Mouse (Mus musculus): ENCODE measurements at regions not wholly inside any gene's neighbourhood (a gene's known extent, or its start where the extent isn't known, plus 50 kb on each side); places are given as distances from the start of the nearest gene placed in this dataset.

- Histone ChIP-seq H3K36me3 (ENCODE audit: control insufficient read depth, insufficient read depth, low read length) (no peaks in the 10 kb centered on the region), H3K4me3 (ENCODE audit: control insufficient read depth in 1 of 2, insufficient read depth in 1 of 2, low read depth in 1 of 2, low read length in 2 of 2) (no peak overlapping the region), H3K9me3 (ENCODE audit: control insufficient read depth, low read length) (no peaks in the 10 kb centered on the region), H3K4me2 (ENCODE audit: low read length) (no peak overlapping the region), H3K27ac (replicated peaks in 1 of 2; ENCODE audit: control insufficient read depth in 1 of 2, insufficient read depth in 1 of 2, low read depth in 2 of 2, low read length in 2 of 2) (no peak overlapping the region), H3K4me1 (ENCODE audit: control insufficient read depth in 2 of 2, insufficient read depth in 2 of 2, low read length in 2 of 2) (peaks cover 12 to 14% of the 10 kb centered on the region in 2 experiments), H3K9ac (ENCODE audit: low read length) (no peak overlapping the region), H3K27me3 (ENCODE audit: control insufficient read depth, insufficient read depth, low read length) (peaks cover 2% of the 10 kb centered on the region)
- WGBS = 86% methylated on average over 2 of the region's 2 CpGs
- ATAC-seq (ENCODE audit: insufficient number of reproducible peaks, insufficient read depth, low FRiP score, low read depth) = no peak
Observed at GRCm38 (mm10) chrX:11732371-11732770, 404.7 kb downstream of the H2al1j start.

GRCm38 (mm10) chrX:11734505-11735435, 407.1 kb downstream of the H2al1j start:
- H3K27me3 ChIP-seq (ENCODE audit: control insufficient read depth, insufficient read depth, low read length) = peaks cover 3% of the 10 kb centered on the region

GRCm38 (mm10) chrX:11735516-11736170, 408.0 kb downstream of the H2al1j start:
- ATAC-seq (ENCODE audit: insufficient number of reproducible peaks, insufficient read depth, low FRiP score, low read depth) = no peak

More at GRCm38 (mm10) chrX:11734505-11735435, 407.1 kb downstream of the H2al1j start:
- Histone ChIP-seq H3K4me2 (ENCODE audit: low read length) (no peak overlapping the region), H3K9me3 (ENCODE audit: control insufficient read depth, low read length) (no peaks in the 10 kb centered on the region), H3K9ac (ENCODE audit: low read length) (0 out of 2 replicates have a peak overlapping the region, but pooled peaks have one; percentile 11), H3K27ac (replicated peaks in 1 of 2; ENCODE audit: control insufficient read depth in 1 of 2, insufficient read depth in 1 of 2, low read depth in 2 of 2, low read length in 2 of 2) (peak overlapping the region; percentile 34 to 35; a peak in 3 of 4 replicates), H3K36me3 (ENCODE audit: control insufficient read depth, insufficient read depth, low read length) (no peaks in the 10 kb centered on the region), H3K4me3 (ENCODE audit: control insufficient read depth in 1 of 2, insufficient read depth in 1 of 2, low read depth in 1 of 2, low read length in 2 of 2) (no peak overlapping the region), H3K4me1 (ENCODE audit: control insufficient read depth in 2 of 2, insufficient read depth in 2 of 2, low read length in 2 of 2) (peaks cover 9 to 16% of the 10 kb centered on the region in 2 experiments)
- ATAC-seq (ENCODE audit: insufficient number of reproducible peaks, insufficient read depth, low FRiP score, low read depth) = peak; percentile 58
- 40% methylated on average over 27 of the region's 27 CpGs for WGBS

GRCm38 (mm10) chrX:11736481-11736880, 408.9 kb downstream of the H2al1j start:
- 52% methylated on average over 3 of the region's 3 CpGs for WGBS
- ATAC-seq (ENCODE audit: insufficient number of reproducible peaks, insufficient read depth, low FRiP score, low read depth) = no peak
- H3K4me1 ChIP-seq (ENCODE audit: control insufficient read depth in 2 of 2, insufficient read depth in 2 of 2, low read length in 2 of 2) = peaks cover 9 to 16% of the 10 kb centered on the region in 2 experiments

More at GRCm38 (mm10) chrX:11735516-11736170, 408.0 kb downstream of the H2al1j start:
- Histone ChIP-seq H3K4me2 (ENCODE audit: low read length) (no peak overlapping the region), H3K9ac (ENCODE audit: low read length) (no peak overlapping the region), H3K36me3 (ENCODE audit: control insufficient read depth, insufficient read depth, low read length) (no peaks in the 10 kb centered on the region), H3K4me1 (ENCODE audit: control insufficient read depth in 2 of 2, insufficient read depth in 2 of 2, low read length in 2 of 2) (peaks cover 9 to 16% of the 10 kb centered on the region in 2 experiments), H3K27ac (replicated peaks in 1 of 2; ENCODE audit: control insufficient read depth in 1 of 2, insufficient read depth in 1 of 2, low read depth in 2 of 2, low read length in 2 of 2) (peak overlapping the region; percentile 34 to 58; a peak in 2 of 4 replicates), H3K27me3 (ENCODE audit: control insufficient read depth, insufficient read depth, low read length) (peaks cover 3% of the 10 kb centered on the region), H3K4me3 (ENCODE audit: control insufficient read depth in 1 of 2, insufficient read depth in 1 of 2, low read depth in 1 of 2, low read length in 2 of 2) (no peak overlapping the region), H3K9me3 (ENCODE audit: control insufficient read depth, low read length) (no peaks in the 10 kb centered on the region)
- 30% methylated on average over 17 of the region's 17 CpGs for WGBS

GRCm38 (mm10) chrX:11739565-11739964, 411.9 kb downstream of the H2al1j start:
- WGBS = 29% methylated on average over 7 of the region's 7 CpGs
- Histone ChIP-seq H3K36me3 (ENCODE audit: control insufficient read depth, insufficient read depth, low read length) (no peaks in the 10 kb centered on the region), H3K4me2 (ENCODE audit: low read length) (no peak overlapping the region), H3K9me3 (ENCODE audit: control insufficient read depth, low read length) (no peaks in the 10 kb centered on the region), H3K27ac (replicated peaks in 1 of 2; ENCODE audit: control insufficient read depth in 1 of 2, insufficient read depth in 1 of 2, low read depth in 2 of 2, low read length in 2 of 2) (peak overlapping the region in 1 of 2 experiments; percentile 8; a peak in 1 of 4 replicates), H3K4me3 (ENCODE audit: control insufficient read depth in 1 of 2, insufficient read depth in 1 of 2, low read depth in 1 of 2, low read length in 2 of 2) (no peak overlapping the region), H3K27me3 (ENCODE audit: control insufficient read depth, insufficient read depth, low read length) (peaks cover 3% of the 10 kb centered on the region; the same call in 1 of the 2 replicates), H3K4me1 (ENCODE audit: control insufficient read depth in 2 of 2, insufficient read depth in 2 of 2, low read length in 2 of 2) (peaks cover 8 to 13% of the 10 kb centered on the region in 2 experiments; a peak in 3 of 4 replicates), H3K9ac (ENCODE audit: low read length) (no peak overlapping the region)
- ATAC-seq (ENCODE audit: insufficient number of reproducible peaks, insufficient read depth, low FRiP score, low read depth) = peak; percentile 50; the same call in 1 of the 2 replicates

More at GRCm38 (mm10) chrX:11736481-11736880, 408.9 kb downstream of the H2al1j start:
- Histone ChIP-seq H3K4me2 (ENCODE audit: low read length) (no peak overlapping the region), H3K27ac (replicated peaks in 1 of 2; ENCODE audit: control insufficient read depth in 1 of 2, insufficient read depth in 1 of 2, low read depth in 2 of 2, low read length in 2 of 2) (no peak overlapping the region), H3K9me3 (ENCODE audit: control insufficient read depth, low read length) (no peaks in the 10 kb centered on the region), H3K36me3 (ENCODE audit: control insufficient read depth, insufficient read depth, low read length) (no peaks in the 10 kb centered on the region), H3K27me3 (ENCODE audit: control insufficient read depth, insufficient read depth, low read length) (peaks cover 3% of the 10 kb centered on the region), H3K9ac (ENCODE audit: low read length) (no peak overlapping the region), H3K4me3 (ENCODE audit: control insufficient read depth in 1 of 2, insufficient read depth in 1 of 2, low read depth in 1 of 2, low read length in 2 of 2) (no peak overlapping the region)

GRCm38 (mm10) chrX:11745911-11746310, 414.2 kb downstream of the Bcor start:
- peaks cover 4 to 9% of the 10 kb centered on the region in 2 experiments; a peak in 3 of 4 replicates for H3K4me1 ChIP-seq (ENCODE audit: control insufficient read depth in 2 of 2, insufficient read depth in 2 of 2, low read length in 2 of 2)
- H3K4me3 ChIP-seq (ENCODE audit: control insufficient read depth in 1 of 2, insufficient read depth in 1 of 2, low read depth in 1 of 2, low read length in 2 of 2) = no peak overlapping the region
- H3K4me2 ChIP-seq (ENCODE audit: low read length) = no peak overlapping the region
- WGBS = 40% methylated on average over 3 of the region's 3 CpGs
- no peaks in the 10 kb centered on the region for H3K36me3 ChIP-seq (ENCODE audit: control insufficient read depth, insufficient read depth, low read length)
- no peak overlapping the region for H3K9ac ChIP-seq (ENCODE audit: low read length)
- no peak for ATAC-seq (ENCODE audit: insufficient number of reproducible peaks, insufficient read depth, low FRiP score, low read depth)
- H3K27ac ChIP-seq (replicated peaks in 1 of 2; ENCODE audit: control insufficient read depth in 1 of 2, insufficient read depth in 1 of 2, low read depth in 2 of 2, low read length in 2 of 2) = no peak overlapping the region
- no peaks in the 10 kb centered on the region for H3K9me3 ChIP-seq (ENCODE audit: control insufficient read depth, low read length)
- H3K27me3 ChIP-seq (ENCODE audit: control insufficient read depth, insufficient read depth, low read length) = no peaks in the 10 kb centered on the region

- H3K27me3 ChIP-seq (ENCODE audit: control insufficient read depth, insufficient read depth, low read length) = no peaks in the 10 kb centered on the region
- WGBS = 71% methylated on average over 4 of the region's 4 CpGs
- H3K36me3 ChIP-seq (ENCODE audit: control insufficient read depth, insufficient read depth, low read length) = no peaks in the 10 kb centered on the region
- H3K9me3 ChIP-seq (ENCODE audit: control insufficient read depth, low read length) = no peaks in the 10 kb centered on the region
- ATAC-seq (ENCODE audit: insufficient number of reproducible peaks, insufficient read depth, low FRiP score, low read depth) = no peak
- no peak overlapping the region for H3K9ac ChIP-seq (ENCODE audit: low read length)
- H3K4me3 ChIP-seq (ENCODE audit: control insufficient read depth in 1 of 2, insufficient read depth in 1 of 2, low read depth in 1 of 2, low read length in 2 of 2) = no peak overlapping the region
- peaks cover 4 to 10% of the 10 kb centered on the region in 2 experiments; a peak in 3 of 4 replicates for H3K4me1 ChIP-seq (ENCODE audit: control insufficient read depth in 2 of 2, insufficient read depth in 2 of 2, low read length in 2 of 2)
- no peak overlapping the region for H3K4me2 ChIP-seq (ENCODE audit: low read length)
- no peak overlapping the region for H3K27ac ChIP-seq (replicated peaks in 1 of 2; ENCODE audit: control insufficient read depth in 1 of 2, insufficient read depth in 1 of 2, low read depth in 2 of 2, low read length in 2 of 2)
Observed at GRCm38 (mm10) chrX:11747386-11748121, 412.6 kb downstream of the Bcor start.
